Mouse (Mus musculus) v-Abl transformed pro-B cells (cell line): ENCODE measurements around the gene Nufip2.

Experiments
- in situ Hi-C, 2 experiments: fragments of 400-800 bp; cut with MboI; formaldehyde crosslinking; loops; one replicate each; pipeline ENCODE4 v1.15.1; 2025; ENCODE audit not compliant: unreplicated experiment in 2 of 2

The Nufip2 gene

DNA sequence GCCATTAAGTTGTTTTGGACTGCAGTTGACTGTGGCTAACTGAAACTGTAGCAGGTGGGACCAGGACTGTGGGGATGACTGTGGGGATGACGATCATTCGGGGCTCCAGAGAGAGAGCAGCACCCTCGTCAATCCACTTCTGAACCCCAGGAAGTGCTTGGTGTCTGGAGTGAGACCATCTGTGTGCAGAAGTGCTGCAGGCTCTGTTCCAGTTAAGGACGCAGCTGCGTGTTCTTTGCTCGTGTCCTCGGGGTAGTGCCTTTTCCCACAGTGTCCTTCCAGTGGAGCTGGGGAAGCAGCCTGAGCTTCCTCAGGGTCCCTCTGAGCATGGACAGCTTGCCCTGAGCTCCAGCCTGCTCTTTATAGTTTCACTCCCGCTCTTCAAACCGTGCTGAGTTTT lies 104.3 kb downstream of the Nufip2 start:
- in situ Hi-C loops: loop anchor here in 1 of 2 experiments (10.0 to 25.0 kb wide), 3 partner anchors 155 to 678 kb away; partner anchors contain the start of gene Git1

DNA sequence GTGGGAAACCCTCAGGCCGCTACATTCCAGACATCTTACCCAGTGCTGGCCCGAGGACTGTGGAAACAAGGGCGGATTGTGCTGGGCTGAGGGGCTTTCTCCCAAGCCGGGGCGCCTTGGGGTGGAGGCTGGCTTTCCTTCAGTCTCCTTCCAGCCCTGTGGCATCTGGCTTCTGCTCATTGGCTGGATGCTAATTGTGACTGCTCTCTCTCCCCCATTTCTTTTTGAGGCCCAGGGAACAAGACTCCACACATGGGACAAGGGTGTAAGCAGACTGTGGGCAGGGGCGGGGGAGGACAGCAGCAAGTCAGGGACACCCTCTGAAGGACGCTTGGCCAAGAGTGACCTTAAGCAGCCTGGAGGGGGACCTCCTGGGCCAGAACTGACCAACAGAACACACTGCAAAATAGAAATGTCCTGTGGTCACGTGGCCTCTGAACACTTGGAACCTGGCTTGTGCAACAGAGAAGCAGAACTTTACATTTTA lies 105.3 kb downstream of the Nufip2 start:
- in situ Hi-C loops: loop anchor here in 1 of 2 experiments (10.0 to 25.0 kb wide), 3 partner anchors 156 to 679 kb away; partner anchors contain the start of gene Git1
